ENCODE assay signal across 27 mouse cellular contexts in genomic region chr17:33139261-33139820, GRCm38 (mm10). TPM values are rescaled to one million over a fixed set of nuclear protein-coding genes. Genes with fewer than 3 reads are reported as not detected.
"Had no signal": no experiment of that assay in that cellular context is flagged by ENCODE, and none has a peak within 500 bp of the region (broad histone marks: within the 10 kb centered on the region; RNA-seq: fewer than 3 reads in every experiment).

Morc2b (minus strand) TSS chr17:33139683.

- ATAC-seq: midbrain, embryonic 15.5 days had no signal

- H3K27me3 ChIP-seq: limb, embryonic 13.5 days; liver, embryonic 13.5 days; midbrain, embryonic 12.5 days; midbrain, embryonic 15.5 days; neural tube, embryonic 13.5 days had no signal

- DNase-seq: kidney, adult 18-20 months; kidney, adult 9 months; kidney, postnatal 14 days; kidney, postnatal 4 days; liver; liver, embryonic 13.5 days; lung, adult 2 months; lung, postnatal 14 days; retina, postnatal 1 day; right cerebral cortex, postnatal 25 days; thymus, adult 18-20 months; thymus, postnatal 36 days had no signal

- H3K4me2 ChIP-seq: limb, embryonic 13.5 days; liver, embryonic 13.5 days; midbrain, embryonic 12.5 days; midbrain, embryonic 15.5 days; neural tube, embryonic 13.5 days had no signal

- H3K27ac ChIP-seq: limb, embryonic 10.5 days; limb, embryonic 13.5 days; liver, embryonic 13.5 days; macrophage; midbrain, embryonic 12.5 days; midbrain, embryonic 15.5 days; neural tube, embryonic 13.5 days had no signal

- H3K9ac ChIP-seq: limb, embryonic 13.5 days; liver, embryonic 13.5 days; midbrain, embryonic 12.5 days; midbrain, embryonic 15.5 days; neural tube, embryonic 13.5 days had no signal

- H3K4me1 ChIP-seq: limb, embryonic 10.5 days; limb, embryonic 13.5 days; liver, embryonic 13.5 days; midbrain, embryonic 12.5 days; midbrain, embryonic 15.5 days; neural tube, embryonic 13.5 days had no signal

- H3K4me3 ChIP-seq: limb, embryonic 10.5 days; limb, embryonic 13.5 days; liver, embryonic 13.5 days; midbrain, embryonic 12.5 days; midbrain, embryonic 15.5 days; myocyte; neural tube, embryonic 13.5 days had no signal

- H3K36me3 ChIP-seq: limb, embryonic 10.5 days; limb, embryonic 13.5 days; liver, embryonic 13.5 days; midbrain, embryonic 12.5 days; midbrain, embryonic 15.5 days; neural tube, embryonic 13.5 days had no signal

- H3K9me3 ChIP-seq: limb, embryonic 10.5 days; midbrain, embryonic 15.5 days had no signal

RNA-seq across cellular contexts. Expression of gene Morc2b, which starts in this region (rescaled TPM):
- total RNA-seq: megakaryocyte, adult 5-6 weeks; monocyte, adult 5-6 weeks; neutrophil, adult 5-6 weeks had no signal
- polyA plus RNA-seq: kidney, embryonic 16.5 days; limb, embryonic 10.5 days; liver, embryonic 13.5 days; liver, embryonic 16.5 days; lung, adult 2 months; lung, embryonic 16.5 days; macrophage; spleen, adult 2 months; stomach, embryonic 16.5 days had no signal
